Mouse (Mus musculus): ENCODE data around the gene Nr0b2. TPM values are rescaled to one million over a fixed set of nuclear protein-coding genes. Genes with fewer than 3 reads are reported as not detected.

The Nr0b2 gene
- polyA plus RNA-seq, 1 experiment: 1.8 TPM

DNA sequence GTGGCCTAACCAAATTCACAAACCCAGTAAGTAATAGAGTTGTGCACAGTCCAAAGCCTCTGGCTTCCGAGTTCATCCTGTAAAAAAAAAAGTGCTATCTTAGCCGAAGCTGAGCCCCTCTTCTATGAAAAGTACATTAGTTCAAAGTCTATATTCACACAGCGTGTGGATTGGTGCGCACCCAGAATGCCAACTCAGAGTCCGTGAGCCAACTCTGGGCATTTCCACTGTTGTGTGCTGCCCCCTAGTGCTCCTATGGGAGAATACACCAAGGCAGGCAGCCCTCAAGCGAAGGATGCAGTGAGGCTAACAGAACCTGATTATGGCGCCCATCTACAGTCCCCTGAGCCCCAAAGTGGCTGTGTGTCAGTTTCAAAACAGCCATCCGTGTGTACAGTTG lies 40.2 kb upstream of the Nr0b2 start:
- no peak overlapping the region for H3K4me3 ChIP-seq (ENCODE audit: low read depth, low read length)
- no peaks in the 10 kb centered on the region for H3K27me3 ChIP-seq (ENCODE audit: control insufficient read depth, insufficient read depth, low read length)
- TF ChIP-seq CTCF (IDR thresholded peaks at IDR 0.05; ENCODE audit: extremely low read depth, insufficient read length, insufficient replicate concordance, low read depth, low read length): peak; percentile 93; the same call in 1 of the 2 replicates
- TF ChIP-seq POLR2A (IDR thresholded peaks at IDR 0.05; ENCODE audit: low read depth, low read length): no peak
- no peaks in the 10 kb centered on the region for H3K36me3 ChIP-seq (ENCODE audit: control insufficient read depth, insufficient read depth, low read length)
- H3K4me1 ChIP-seq (ENCODE audit: control insufficient read depth, insufficient read depth, insufficient read length, low read length): no peaks in the 10 kb centered on the region
- WGBS: 5% methylated on average over 8 of the region's 8 CpGs
- H3K27ac ChIP-seq (ENCODE audit: insufficient read depth, low read depth, low read length): peak overlapping the region; percentile 59; the same call in 1 of the 2 replicates

DNA sequence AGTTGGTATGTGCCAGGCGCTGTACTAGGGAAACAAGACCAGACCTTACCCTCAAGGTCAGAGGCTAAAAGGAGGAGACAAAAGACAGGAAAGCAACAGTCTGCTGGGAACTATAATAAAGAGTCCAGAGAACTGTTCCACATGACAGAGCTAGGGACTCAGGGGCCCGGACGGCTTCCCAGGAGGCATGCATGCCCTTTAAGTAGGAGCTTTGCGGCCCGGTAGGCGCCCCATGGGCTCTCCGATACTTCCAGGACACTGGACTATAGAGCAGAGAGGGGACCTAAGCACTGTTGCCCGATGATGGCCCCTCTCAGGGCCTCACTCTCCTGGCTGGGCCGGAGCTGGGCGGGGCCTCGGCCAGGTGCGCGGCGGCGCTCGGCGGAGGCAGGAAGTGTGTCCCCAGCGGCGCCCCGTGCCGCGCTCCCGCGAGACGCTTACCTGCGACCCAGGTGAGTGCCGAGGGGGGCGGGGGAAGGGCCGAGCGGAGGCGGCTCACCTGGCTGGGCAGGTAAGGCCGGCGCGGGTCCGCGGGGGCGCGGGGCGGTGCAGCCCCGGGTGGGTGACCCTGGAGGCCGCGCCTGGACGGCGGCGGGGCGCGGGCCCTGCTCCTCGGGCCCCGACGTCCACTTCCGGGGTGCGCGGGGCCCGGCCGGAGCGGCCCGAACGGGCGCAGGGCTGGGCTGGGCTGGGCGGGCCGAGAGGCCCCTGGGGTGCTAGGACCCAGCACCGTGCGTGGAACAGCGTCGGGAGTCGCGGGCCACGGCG lies 34.4 kb upstream of the Nr0b2 start, which contains the start of gene Kdf1:
Kdf1 (plus strand) TSS at position 363 of the 768 bp plus-strand sequence.
- TF ChIP-seq POLR2A (IDR thresholded peaks at IDR 0.05; ENCODE audit: low read depth, low read length) (peak; percentile 35), CTCF (IDR thresholded peaks at IDR 0.05; ENCODE audit: extremely low read depth, insufficient read length, insufficient replicate concordance, low read depth, low read length) (no peak)
- Histone ChIP-seq H3K4me3 (ENCODE audit: low read depth, low read length) (peak within 1 kb of the TSS; percentile 87), H3K36me3 (ENCODE audit: control insufficient read depth, insufficient read depth, low read length) (no peaks in the 10 kb centered on the region), H3K27ac (ENCODE audit: insufficient read depth, low read depth, low read length) (peak within 1 kb of the TSS; percentile 42; the same call in 1 of the 2 replicates), H3K4me1 (ENCODE audit: control insufficient read depth, insufficient read depth, insufficient read length, low read length) (no peaks in the 10 kb centered on the region; the same call in 1 of the 2 replicates), H3K27me3 (ENCODE audit: control insufficient read depth, insufficient read depth, low read length) (no peaks in the 10 kb centered on the region)
- 3% methylated on average over 66 of the region's 69 CpGs for WGBS

DNA sequence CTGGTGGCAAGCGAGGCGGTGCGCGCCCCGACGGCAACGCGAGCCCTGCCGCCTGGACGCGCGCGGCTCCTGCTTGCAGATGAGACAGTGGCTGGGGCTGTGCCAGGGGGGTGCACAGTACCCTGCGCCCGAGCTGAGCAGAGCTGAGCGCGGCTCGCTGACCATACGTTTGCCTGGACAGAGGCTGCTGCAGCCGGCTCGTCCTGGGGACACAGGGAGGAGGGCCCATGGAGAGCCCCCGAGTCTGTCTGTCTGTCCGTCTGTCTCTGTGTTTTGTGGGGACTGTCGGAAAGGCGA lies 33.9 kb upstream of the Nr0b2 start:
- Histone ChIP-seq H3K4me1 (ENCODE audit: control insufficient read depth, insufficient read depth, insufficient read length, low read length) (no peaks in the 10 kb centered on the region; the same call in 1 of the 2 replicates), H3K4me3 (ENCODE audit: low read depth, low read length) (peak overlapping the region; percentile 87), H3K27me3 (ENCODE audit: control insufficient read depth, insufficient read depth, low read length) (no peaks in the 10 kb centered on the region), H3K27ac (ENCODE audit: insufficient read depth, low read depth, low read length) (no peak overlapping the region), H3K36me3 (ENCODE audit: control insufficient read depth, insufficient read depth, low read length) (no peaks in the 10 kb centered on the region)
- WGBS: 4% methylated on average over 25 of the region's 25 CpGs
- TF ChIP-seq CTCF (IDR thresholded peaks at IDR 0.05; ENCODE audit: extremely low read depth, insufficient read length, insufficient replicate concordance, low read depth, low read length): no peak
- TF ChIP-seq POLR2A (IDR thresholded peaks at IDR 0.05; ENCODE audit: low read depth, low read length): no peak

DNA sequence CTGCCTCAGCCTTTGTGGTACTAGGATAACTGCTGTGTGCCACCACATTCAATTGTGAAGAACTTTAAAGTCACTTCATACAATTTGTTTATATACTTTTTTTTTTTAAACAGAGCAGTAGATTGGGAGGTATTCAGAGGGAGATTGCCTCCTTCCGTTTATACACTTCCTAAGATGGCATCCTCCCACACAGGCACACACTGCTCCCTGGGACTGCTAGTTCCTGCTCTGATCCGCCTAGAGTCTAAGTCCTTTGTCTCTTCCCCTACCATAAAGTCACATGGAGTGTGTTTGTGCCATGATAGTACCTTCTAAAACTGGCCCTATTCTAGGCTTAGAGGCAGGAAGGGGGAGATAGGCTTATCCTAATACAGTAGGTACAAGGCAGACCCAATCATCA lies 31.7 kb upstream of the Nr0b2 start:
- no peak for TF ChIP-seq CTCF (IDR thresholded peaks at IDR 0.05; ENCODE audit: extremely low read depth, insufficient read length, insufficient replicate concordance, low read depth, low read length)
- TF ChIP-seq POLR2A (IDR thresholded peaks at IDR 0.05; ENCODE audit: low read depth, low read length): no peak
- H3K4me1 ChIP-seq (ENCODE audit: control insufficient read depth, insufficient read depth, insufficient read length, low read length): no peaks in the 10 kb centered on the region; the same call in 1 of the 2 replicates
- WGBS: 58% methylated on average over 2 of the region's 2 CpGs

DNA sequence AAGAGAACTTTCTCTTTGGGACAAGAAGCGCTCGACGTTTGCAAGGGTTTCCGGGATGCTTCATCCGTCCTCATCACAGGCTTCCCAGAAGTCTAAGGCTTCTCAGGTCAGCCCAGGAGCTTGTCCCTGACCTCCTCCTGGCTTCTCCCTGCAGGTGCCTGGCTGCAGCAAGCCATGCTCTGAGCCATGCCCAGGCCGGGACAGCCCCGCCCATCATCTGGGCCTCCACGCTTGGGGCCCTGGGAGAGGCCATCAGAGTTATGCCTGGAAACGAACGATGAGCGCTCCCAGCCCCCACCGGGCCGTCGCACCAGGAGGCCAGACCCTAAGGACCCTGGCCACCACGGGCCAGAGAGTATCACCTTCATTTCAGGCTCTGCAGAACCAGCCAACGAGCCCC lies 25.4 kb upstream of the Nr0b2 start:
- no peaks in the 10 kb centered on the region for H3K27me3 ChIP-seq (ENCODE audit: control insufficient read depth, insufficient read depth, low read length)
- WGBS: 54% methylated on average over 16 of the region's 16 CpGs
- peaks cover 35% of the 10 kb centered on the region for H3K36me3 ChIP-seq (ENCODE audit: control insufficient read depth, insufficient read depth, low read length)
- no peak overlapping the region for H3K4me3 ChIP-seq (ENCODE audit: low read depth, low read length)
- H3K27ac ChIP-seq (ENCODE audit: insufficient read depth, low read depth, low read length): no peak overlapping the region
- TF ChIP-seq CTCF (IDR thresholded peaks at IDR 0.05; ENCODE audit: extremely low read depth, insufficient read length, insufficient replicate concordance, low read depth, low read length) (no peak), POLR2A (IDR thresholded peaks at IDR 0.05; ENCODE audit: low read depth, low read length) (no peak)
- no peaks in the 10 kb centered on the region for H3K4me1 ChIP-seq (ENCODE audit: control insufficient read depth, insufficient read depth, insufficient read length, low read length)

More for the DNA sequence above, 31.7 kb upstream of the Nr0b2 start:
- H3K4me3 ChIP-seq (ENCODE audit: low read depth, low read length): no peak overlapping the region
- no peaks in the 10 kb centered on the region for H3K27me3 ChIP-seq (ENCODE audit: control insufficient read depth, insufficient read depth, low read length)
- 0 out of 2 replicates have a peak, but pooled peaks cover 2% of the 10 kb centered on the region for H3K36me3 ChIP-seq (ENCODE audit: control insufficient read depth, insufficient read depth, low read length)
- no peak overlapping the region for H3K27ac ChIP-seq (ENCODE audit: insufficient read depth, low read depth, low read length)

DNA sequence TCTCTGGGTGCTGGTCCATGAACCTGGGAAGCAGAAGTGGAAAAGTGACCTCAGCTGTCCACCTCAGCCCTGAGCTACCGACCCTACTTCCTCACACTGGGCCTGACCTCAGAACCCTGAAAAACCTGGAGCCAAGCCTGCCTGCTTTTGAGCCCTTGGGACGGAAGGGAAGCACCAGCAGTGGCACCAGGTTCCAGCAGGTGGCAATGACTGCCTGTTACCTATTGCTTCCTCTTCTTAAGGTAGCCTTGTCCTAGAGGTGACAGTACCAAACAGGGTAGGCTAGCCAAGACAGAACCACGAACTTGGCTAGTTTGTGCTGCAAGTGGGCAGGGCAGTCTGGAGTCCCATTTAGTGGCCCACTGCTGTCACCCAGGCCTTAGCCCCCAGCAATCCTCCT lies 20.4 kb upstream of the Nr0b2 start:
- H3K4me3 ChIP-seq (ENCODE audit: low read depth, low read length): no peak overlapping the region
- TF ChIP-seq POLR2A (IDR thresholded peaks at IDR 0.05; ENCODE audit: low read depth, low read length) (no peak), CTCF (IDR thresholded peaks at IDR 0.05; ENCODE audit: extremely low read depth, insufficient read length, insufficient replicate concordance, low read depth, low read length) (no peak)
- peaks cover 59% of the 10 kb centered on the region for H3K36me3 ChIP-seq (ENCODE audit: control insufficient read depth, insufficient read depth, low read length)
- H3K27ac ChIP-seq (ENCODE audit: insufficient read depth, low read depth, low read length): no peak overlapping the region
- WGBS: 49% methylated on average over 3 of the region's 3 CpGs
- peaks cover 12% of the 10 kb centered on the region for H3K4me1 ChIP-seq (ENCODE audit: control insufficient read depth, insufficient read depth, insufficient read length, low read length)
- H3K27me3 ChIP-seq (ENCODE audit: control insufficient read depth, insufficient read depth, low read length): no peaks in the 10 kb centered on the region

DNA sequence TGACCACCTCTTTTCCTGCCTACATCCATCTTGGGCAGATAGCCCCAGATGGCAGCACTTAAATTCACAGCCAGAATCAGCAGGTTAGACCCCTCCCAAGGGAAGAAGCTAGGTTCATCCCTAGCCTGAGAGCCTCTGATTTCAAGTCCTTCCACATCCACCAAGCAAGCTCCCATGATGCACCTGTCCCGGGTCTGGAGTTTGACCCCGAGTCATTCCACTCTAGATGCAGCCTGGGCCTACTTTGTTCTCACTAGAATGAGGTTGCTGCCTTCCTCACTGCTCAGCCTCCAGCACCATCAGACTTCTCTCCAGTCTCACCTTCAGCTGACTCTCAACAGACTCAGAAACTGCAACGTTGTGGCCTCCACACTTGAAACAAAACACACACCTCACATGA lies 17.1 kb upstream of the Nr0b2 start:
- Histone ChIP-seq H3K36me3 (ENCODE audit: control insufficient read depth, insufficient read depth, low read length) (peaks cover 56% of the 10 kb centered on the region), H3K27me3 (ENCODE audit: control insufficient read depth, insufficient read depth, low read length) (no peaks in the 10 kb centered on the region), H3K27ac (ENCODE audit: insufficient read depth, low read depth, low read length) (peak overlapping the region; percentile 74), H3K4me1 (ENCODE audit: control insufficient read depth, insufficient read depth, insufficient read length, low read length) (peaks cover 12% of the 10 kb centered on the region), H3K4me3 (ENCODE audit: low read depth, low read length) (no peak overlapping the region)
- no peak for TF ChIP-seq CTCF (IDR thresholded peaks at IDR 0.05; ENCODE audit: extremely low read depth, insufficient read length, insufficient replicate concordance, low read depth, low read length)
- TF ChIP-seq POLR2A (IDR thresholded peaks at IDR 0.05; ENCODE audit: low read depth, low read length): no peak
- 31% methylated on average over 3 of the region's 3 CpGs for WGBS
